ENCODE assay signal across 24 mouse cellular contexts in genomic region chr8:116573085-116573484, GRCm38 (mm10).
DNase-seq lines count a peak whose midpoint lies in the region; ATAC-seq and TF ChIP-seq lines count a peak whose summit lies in the region.
"Had no signal": no experiment of that assay in that cellular context is flagged by ENCODE, and none has a peak within 500 bp of the region (broad histone marks: within the 10 kb centered on the region; RNA-seq: fewer than 3 reads in every experiment).

No protein-coding gene starts in this region.

- no peak overlapping the region for H3K9ac ChIP-seq in intestine, postnatal 0 days (ENCODE audit: low read depth, low read length)
- H3K9ac ChIP-seq: embryonic facial prominence, embryonic 13.5 days; embryonic facial prominence, embryonic 15.5 days; forebrain, embryonic 12.5 days had no signal

- no peaks in the 10 kb centered on the region for H3K36me3 ChIP-seq in intestine, postnatal 0 days (ENCODE audit: control insufficient read depth, insufficient read depth)
- H3K36me3 ChIP-seq: forebrain, embryonic 10.5 days; forebrain, embryonic 12.5 days; G1E had no signal

- H3K27me3 ChIP-seq in intestine, postnatal 0 days (replicated peaks; ENCODE audit: control insufficient read depth, insufficient read depth, low read length): no peaks in the 10 kb centered on the region
- H3K27me3 ChIP-seq: embryonic facial prominence, embryonic 13.5 days; embryonic facial prominence, embryonic 15.5 days; forebrain, embryonic 12.5 days; Patski had no signal

- TF ChIP-seq CTCF in intestine, postnatal 0 days (IDR thresholded peaks at IDR 0.05; ENCODE audit: low read depth): no peak

- 87% methylated on average over 5 of the region's 5 CpGs for whole genome bisulfite sequencing in intestine, postnatal 0 days

- H3K4me1 ChIP-seq in intestine, postnatal 0 days (replicated peaks; ENCODE audit: control insufficient read depth, insufficient read depth, low read length): no peaks in the 10 kb centered on the region
- H3K4me1 ChIP-seq: embryonic facial prominence, embryonic 13.5 days; embryonic facial prominence, embryonic 15.5 days; forebrain, embryonic 10.5 days; forebrain, embryonic 12.5 days had no signal

- H3K4me3 ChIP-seq in intestine, postnatal 0 days (ENCODE audit: low read depth, low read length): no peak overlapping the region
- H3K4me3 ChIP-seq: embryonic facial prominence, embryonic 13.5 days; embryonic facial prominence, embryonic 15.5 days; erythroblast, embryonic 14.5 days; forebrain, embryonic 10.5 days; forebrain, embryonic 12.5 days had no signal

- DNase-seq in ES-CJ7 (ENCODE audit: low read depth, low spot score): peak; percentile 89
- peak; percentile 69 for DNase-seq in R1 (ENCODE audit: low read depth, low spot score)
- no peak for DNase-seq in cerebellum, adult 11-12 months
- DNase-seq: adrenal gland, adult 8-10 months; adrenal gland, postnatal 14 days; adrenal gland, postnatal 36 days; cerebellum, adult 18-20 months; cerebellum, adult 8-10 months; cerebellum, adult 9-11 months; cerebellum, postnatal 14 days; cerebellum, postnatal 36 days; embryo, embryonic 11 days had no signal

- no peak overlapping the region for H3K4me2 ChIP-seq in intestine, postnatal 0 days (replicated peaks; ENCODE audit: low read depth)
- H3K4me2 ChIP-seq: embryonic facial prominence, embryonic 13.5 days; embryonic facial prominence, embryonic 15.5 days; forebrain, embryonic 12.5 days had no signal

- ATAC-seq in megakaryocyte, adult 5-6 weeks (ENCODE audit: poor library complexity, severe bottlenecking): no peak
- ATAC-seq in intestine, postnatal 0 days: no peak
- ATAC-seq: activated CD4-positive, CD25-positive, alpha-beta regulatory T cell, adult 4 months; forebrain, embryonic 14.5 days; forebrain, embryonic 16.5 days; Patski had no signal

- no peak overlapping the region for H3K27ac ChIP-seq in intestine, postnatal 0 days (ENCODE audit: low read depth, low read length)
- H3K27ac ChIP-seq: embryonic facial prominence, embryonic 13.5 days; embryonic facial prominence, embryonic 15.5 days; forebrain, embryonic 10.5 days; forebrain, embryonic 12.5 days had no signal

- H3K9me3 ChIP-seq in intestine, postnatal 0 days (ENCODE audit: control insufficient read depth): no peaks in the 10 kb centered on the region
- H3K9me3 ChIP-seq: embryonic facial prominence, embryonic 13.5 days; embryonic facial prominence, embryonic 15.5 days; forebrain, embryonic 12.5 days had no signal
